Mouse (Mus musculus) adrenal gland, postnatal 4 days (tissue): ENCODE results near the gene Gnaz. TPM values are rescaled to one million over a fixed set of nuclear protein-coding genes. Genes with fewer than 3 reads are reported as not detected.

Experiments
- DNase-seq, 2 experiments: peaks; one replicate each; pipeline ENCODE4 v3.0.0; 2021 to 2022; ENCODE audit warnings: low spot score in 2 of 2, mixed read lengths in 2 of 2
- total RNA-seq, 2 experiments: library from RNA; stranded (reverse); gene quantifications; 2 replicates each; pipeline ENCODE4 v1.2.3; 2021

Gnaz gene
- total RNA-seq, 2 experiments from 2014 or later = 7.2 to 10.8 TPM

DNA sequence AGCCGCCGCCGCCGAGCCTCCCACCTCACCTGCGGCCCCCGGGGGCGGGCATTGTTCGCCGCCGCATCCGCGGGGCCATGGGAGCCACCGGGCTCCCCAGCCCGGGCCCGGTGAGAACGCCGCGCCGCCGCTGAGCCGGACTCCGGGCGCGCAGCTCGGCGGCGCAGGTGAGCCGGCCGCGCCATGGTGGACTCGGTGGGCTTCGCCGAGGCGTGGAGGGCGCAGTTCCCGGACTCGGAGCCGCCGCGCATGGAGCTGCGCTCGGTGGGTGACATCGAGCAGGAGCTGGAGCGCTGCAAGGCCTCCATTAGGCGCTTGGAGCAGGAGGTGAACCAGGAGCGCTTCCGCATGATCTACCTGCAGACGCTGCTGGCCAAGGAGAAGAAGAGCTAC, 93.9 kb downstream of the Gnaz start:
- no peak for DNase-seq

GRCm38 (mm10) chr10:75061341-75062188, 94.6 kb downstream of the Gnaz start:
- DNase-seq = no peak

DNA sequence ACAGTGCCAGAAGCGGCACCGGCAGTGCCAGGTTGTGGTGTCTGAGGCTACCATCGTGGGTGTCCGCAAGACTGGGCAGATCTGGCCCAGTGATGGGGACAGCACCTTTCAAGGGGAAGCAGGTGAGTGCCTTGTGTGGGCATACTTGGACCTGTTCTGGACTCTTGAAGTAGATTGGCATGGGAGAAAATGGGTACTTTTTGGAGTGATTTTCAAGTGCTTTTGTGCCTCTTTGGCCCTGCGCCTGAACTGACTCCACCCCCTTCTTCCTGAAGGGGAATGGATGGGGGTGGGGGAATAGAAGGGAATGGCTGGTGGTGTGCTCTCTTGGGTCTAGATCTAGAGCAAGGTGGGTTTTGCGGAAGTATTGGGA, 95.2 kb downstream of the Gnaz start:
- DNase-seq = no peak

- DNase-seq = no peak
Measured at GRCm38 (mm10) chr10:75062621-75063020, 95.6 kb downstream of the Gnaz start.

GRCm38 (mm10) chr10:75063301-75063965, 96.5 kb downstream of the Gnaz start:
- DNase-seq = no peak

DNA sequence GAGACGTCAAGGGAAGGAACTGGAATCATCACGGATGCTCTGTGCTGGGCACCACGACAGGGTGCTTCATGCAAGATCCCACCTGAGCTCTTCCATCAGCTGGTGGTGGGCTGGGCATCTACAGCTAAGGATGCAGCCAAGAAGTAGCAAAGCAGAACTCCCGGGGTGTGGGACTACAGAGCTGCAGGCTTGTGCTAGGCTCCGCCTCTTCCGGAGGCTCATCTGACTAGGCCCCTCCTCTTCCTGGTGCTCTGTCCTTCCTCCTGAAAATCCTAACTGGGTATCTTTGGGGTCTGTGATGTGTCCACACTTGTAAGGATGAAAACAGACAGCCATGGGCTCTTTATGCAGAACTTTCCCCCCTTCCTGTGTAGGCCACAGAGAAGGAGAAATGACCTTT, 98.7 kb downstream of the Gnaz start:
- DNase-seq = no peak

Other genes starting within 250 kb of the Gnaz start
- under 1 TPM; 0.25 to 0.34 TPM for gene Rsph14, start 65.4 kb downstream of the Gnaz start, total RNA-seq
- 10 to 100 TPM; 23.7 to 23.9 TPM for gene Rab36, start 69.9 kb downstream of the Gnaz start, total RNA-seq
- gene Bcr, start 93.4 kb downstream of the Gnaz start, total RNA-seq = 10 to 100 TPM; 28.2 to 31.7 TPM
- 10 to 100 TPM; 65.2 to 65.7 TPM for gene Specc1l, start 244.9 kb downstream of the Gnaz start, total RNA-seq